Mouse (Mus musculus): ENCODE results near the gene Trh. TPM values are rescaled to one million over a fixed set of nuclear protein-coding genes. Genes with fewer than 3 reads are reported as not detected.

The Trh gene
- polyA plus RNA-seq, 1 experiment from 2014 or later, result 0.07 TPM

DNA sequence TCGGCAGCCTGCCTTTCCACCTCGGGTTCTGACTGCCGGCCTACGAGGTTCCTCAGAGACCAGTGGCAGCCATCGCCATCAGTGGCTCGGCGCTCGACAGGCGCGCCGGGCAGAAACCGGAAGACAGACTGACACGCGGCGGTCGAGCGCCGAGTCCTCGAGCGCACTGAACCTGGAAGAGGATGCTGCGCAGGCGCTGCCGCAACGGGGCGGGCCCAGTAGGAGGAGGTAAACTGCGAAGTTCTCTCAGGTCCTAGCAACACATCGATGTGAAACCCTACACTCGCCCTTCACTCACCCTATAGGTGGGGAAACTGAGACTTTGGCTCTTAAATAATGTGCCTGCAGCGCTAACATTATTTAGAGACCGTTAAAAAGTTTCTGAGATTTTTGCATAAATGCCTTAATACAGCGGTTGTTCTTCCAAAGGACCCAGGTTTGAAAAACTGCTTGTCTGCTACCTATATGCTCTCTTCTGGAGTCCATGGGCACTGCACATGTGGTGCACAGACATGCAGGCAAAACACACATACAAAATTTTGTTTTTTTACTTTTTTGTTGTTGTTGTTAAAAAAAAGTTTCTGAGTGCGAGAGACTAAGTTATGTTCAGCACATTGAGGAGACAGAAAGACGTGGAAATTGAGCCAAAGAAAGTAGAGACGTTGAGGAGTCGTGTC is 29.5 kb downstream of the Trh start, which contains the start of gene Rbsn:
Gene Rbsn, minus strand, starts transcription at position 153 of the 677 bp plus-strand sequence.
- Histone ChIP-seq H3K4me3 (ENCODE audit: low read depth, low read length) (peak within 1 kb of the TSS; percentile 95), H3K4me2 (ENCODE audit: low read depth, low read length) (peak within 1 kb of the TSS; percentile 98), H3K27ac (ENCODE audit: low read depth) (peak within 1 kb of the TSS; percentile 58), H3K36me3 (replicated peaks; ENCODE audit: insufficient read depth, low read length) (no peaks in the 10 kb centered on the region), H3K9ac (replicated peaks) (peak within 1 kb of the TSS; percentile 97), H3K27me3 (ENCODE audit: insufficient read depth, low read length) (no peaks in the 10 kb centered on the region), H3K9me3 (ENCODE audit: low read length) (no peaks in the 10 kb centered on the region), H3K4me1 (ENCODE audit: insufficient read depth) (peaks cover 10% of the 10 kb centered on the region)
- 11% methylated on average over 35 of the region's 35 CpGs for WGBS (ENCODE audit: insufficient replicate concordance)
- ATAC-seq (peak; percentile 97), DNase-seq (peak; percentile 93)
- TF ChIP-seq CTCF (IDR thresholded peaks at IDR 0.05; ENCODE audit: low read depth) (peak; percentile 7; the same call in 1 of the 2 replicates), EP300 (IDR thresholded peaks at IDR 0.05; ENCODE audit: low read depth) (no peak)

GRCm38 (mm10) chr6:92214055-92214772 is 30.2 kb downstream of the Trh start:
- DNase-seq (peak; percentile 20), ATAC-seq (peak; percentile 57)
- Histone ChIP-seq H3K36me3 (replicated peaks; ENCODE audit: insufficient read depth, low read length) (0 out of 2 replicates have a peak, but pooled peaks cover 3% of the 10 kb centered on the region), H3K27me3 (ENCODE audit: insufficient read depth, low read length) (no peaks in the 10 kb centered on the region), H3K4me1 (ENCODE audit: insufficient read depth) (peaks cover 10% of the 10 kb centered on the region), H3K4me2 (ENCODE audit: low read depth, low read length) (peak overlapping the region; percentile 98), H3K9ac (replicated peaks) (peak overlapping the region; percentile 97), H3K9me3 (ENCODE audit: low read length) (no peaks in the 10 kb centered on the region), H3K27ac (ENCODE audit: low read depth) (peak overlapping the region; percentile 58), H3K4me3 (ENCODE audit: low read depth, low read length) (peak overlapping the region; percentile 95)
- 1% methylated on average over 48 of the region's 48 CpGs for WGBS (ENCODE audit: insufficient replicate concordance)
- TF ChIP-seq CTCF (IDR thresholded peaks at IDR 0.05; ENCODE audit: low read depth), result no peak
- no peak for TF ChIP-seq EP300 (IDR thresholded peaks at IDR 0.05; ENCODE audit: low read depth)

DNA sequence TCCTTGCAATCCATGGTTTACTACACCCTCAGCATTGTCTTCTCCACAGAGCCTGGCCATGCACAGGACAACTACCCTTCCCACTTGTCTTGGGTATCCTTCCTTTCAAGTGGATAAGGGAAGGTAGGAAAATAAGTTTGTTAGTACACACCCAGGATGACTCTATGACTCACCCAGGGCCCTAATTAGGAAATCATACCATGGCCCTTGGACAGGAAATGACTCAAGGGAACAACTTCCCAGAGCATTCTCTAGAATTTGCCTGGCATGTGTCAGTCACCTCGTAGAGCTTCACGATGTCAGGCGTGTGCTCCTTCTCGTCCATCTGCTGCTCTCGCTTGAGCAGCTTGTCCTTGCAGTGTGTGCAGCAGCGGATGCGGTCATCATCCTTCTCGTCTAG is 45.0 kb downstream of the Trh start:
- Histone ChIP-seq H3K4me2 (ENCODE audit: low read depth, low read length) (no peak overlapping the region), H3K9ac (replicated peaks) (no peak overlapping the region), H3K9me3 (ENCODE audit: low read length) (no peaks in the 10 kb centered on the region), H3K27me3 (ENCODE audit: insufficient read depth, low read length) (no peaks in the 10 kb centered on the region), H3K4me3 (ENCODE audit: low read depth, low read length) (no peak overlapping the region), H3K4me1 (ENCODE audit: insufficient read depth) (no peaks in the 10 kb centered on the region), H3K36me3 (replicated peaks; ENCODE audit: insufficient read depth, low read length) (peaks cover 58% of the 10 kb centered on the region), H3K27ac (ENCODE audit: low read depth) (no peak overlapping the region)
- ATAC-seq (no peak), DNase-seq (no peak)
- 79% methylated on average over 8 of the region's 8 CpGs for WGBS (ENCODE audit: insufficient replicate concordance)
- TF ChIP-seq EP300 (IDR thresholded peaks at IDR 0.05; ENCODE audit: low read depth) (no peak), CTCF (IDR thresholded peaks at IDR 0.05; ENCODE audit: low read depth) (no peak)

Other genes starting within 250 kb of the Trh start
- gene Nr2c2, start 153.3 kb downstream of the Trh start, polyA plus RNA-seq (2015; fragmentation: Nextera tagmentation; extraction: Ambion mirVana), result 4.3 and 4.9 TPM in 2 replicates
- gene Mrps25, start 60.6 kb downstream of the Trh start, polyA plus RNA-seq (2015; fragmentation: Nextera tagmentation; extraction: Ambion mirVana), result 20.7 and 23.8 TPM in 2 replicates
- 4.4 and 6.2 TPM in 2 replicates for gene Rbsn, start 29.7 kb downstream of the Trh start, polyA plus RNA-seq (2015; fragmentation: Nextera tagmentation; extraction: Ambion mirVana)